Mouse (Mus musculus): Measurements from ENCODE around the gene Vti1a.

The Vti1a gene

DNA sequence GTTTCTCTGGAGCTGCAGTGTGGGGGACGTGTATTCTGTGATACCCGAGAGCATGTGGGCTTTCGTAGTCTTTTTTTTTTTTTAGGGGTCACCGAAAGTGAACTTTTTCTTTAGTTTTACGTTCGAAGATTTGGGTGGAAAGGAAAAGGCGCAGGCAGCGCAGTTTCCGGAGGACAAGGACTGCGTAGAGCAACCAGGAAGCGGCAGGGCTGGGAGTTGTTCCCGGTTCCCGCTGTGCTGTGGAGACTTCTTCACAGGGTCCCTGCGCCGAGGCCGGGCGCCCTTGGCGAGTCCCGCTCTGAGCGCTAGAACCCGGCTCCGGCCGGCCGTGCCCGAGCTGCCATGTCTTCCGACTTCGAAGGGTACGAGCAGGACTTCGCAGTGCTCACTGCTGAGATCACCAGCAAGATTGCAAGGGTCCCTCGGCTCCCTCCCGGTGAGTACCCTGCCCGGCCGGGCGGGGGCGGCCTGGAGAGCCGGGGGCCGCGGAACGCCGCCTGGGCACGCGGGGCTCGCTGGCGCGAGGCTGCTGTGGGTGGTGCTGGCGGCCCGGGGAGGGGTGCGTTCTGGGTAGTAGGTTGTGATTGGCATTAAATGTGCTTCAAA lies at the start of gene Vti1a:
Vti1a (plus strand) TSS at position 187 of the 606 bp plus-strand sequence.
- peak; percentile 94 for DNase-seq (ENCODE audit: low spot score)

DNA sequence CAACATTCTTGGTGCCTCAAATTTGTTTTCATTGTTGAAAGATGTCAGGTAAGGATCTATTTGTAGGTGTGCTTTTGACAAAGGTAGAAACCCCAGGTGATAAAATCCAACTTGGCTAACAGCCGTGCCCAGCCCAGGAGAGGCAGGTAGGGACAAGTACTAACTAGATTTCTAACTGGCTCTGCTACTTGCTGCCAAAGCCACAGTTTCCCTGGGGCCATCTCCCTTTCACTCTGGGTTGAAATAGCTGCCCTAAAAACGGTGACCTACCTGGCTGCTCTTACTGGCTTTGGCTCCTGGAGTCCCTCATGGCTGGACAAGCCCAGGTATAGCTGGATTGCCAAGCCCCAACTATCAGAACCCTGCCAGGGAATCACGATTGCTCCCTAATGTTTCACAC lies 49.3 kb upstream of the Vti1a start:
- no peak for DNase-seq (ENCODE audit: low spot score)

DNA sequence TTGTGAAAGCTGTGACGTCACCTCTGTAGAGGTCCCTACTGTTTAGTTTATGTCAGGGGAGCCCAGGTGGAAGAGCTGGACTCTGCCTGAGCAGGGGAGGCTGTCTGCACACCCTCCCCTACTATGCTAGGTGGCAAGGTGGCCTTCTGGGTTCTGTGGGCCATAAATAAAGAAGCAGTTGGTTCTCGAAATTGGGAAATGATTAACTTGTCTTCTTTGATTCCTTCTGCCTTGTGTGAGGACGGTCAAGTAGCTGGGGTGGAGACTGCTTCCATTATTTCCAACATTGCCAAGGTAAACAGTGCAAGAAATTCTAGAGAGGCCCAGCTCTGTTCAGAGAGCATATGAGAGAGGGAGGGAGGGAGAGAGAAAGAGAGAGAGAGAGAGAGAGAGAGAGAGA lies 47.9 kb upstream of the Vti1a start:
- peak; percentile 42 for DNase-seq (ENCODE audit: low spot score)

DNA sequence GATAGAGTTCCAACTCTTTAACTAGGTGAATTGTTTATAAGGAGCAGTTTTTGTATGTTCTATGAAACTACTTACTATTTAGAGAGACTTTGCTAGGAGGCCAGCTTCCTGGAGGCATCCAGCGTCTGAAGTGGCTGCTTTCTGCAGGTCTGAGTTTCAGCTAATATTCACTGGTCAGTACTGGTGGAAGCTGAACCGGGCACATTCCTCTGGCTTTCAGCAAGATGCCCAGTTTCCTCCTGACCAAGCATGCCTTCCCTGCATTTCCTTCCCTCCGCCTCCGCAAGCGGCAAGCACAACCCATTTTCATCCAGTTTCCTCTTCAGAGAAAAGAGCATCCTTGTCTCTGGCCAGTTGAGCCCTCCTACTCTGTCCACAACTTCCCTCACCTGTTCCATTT lies 47.0 kb upstream of the Vti1a start:
- no peak for DNase-seq (ENCODE audit: low spot score)

DNA sequence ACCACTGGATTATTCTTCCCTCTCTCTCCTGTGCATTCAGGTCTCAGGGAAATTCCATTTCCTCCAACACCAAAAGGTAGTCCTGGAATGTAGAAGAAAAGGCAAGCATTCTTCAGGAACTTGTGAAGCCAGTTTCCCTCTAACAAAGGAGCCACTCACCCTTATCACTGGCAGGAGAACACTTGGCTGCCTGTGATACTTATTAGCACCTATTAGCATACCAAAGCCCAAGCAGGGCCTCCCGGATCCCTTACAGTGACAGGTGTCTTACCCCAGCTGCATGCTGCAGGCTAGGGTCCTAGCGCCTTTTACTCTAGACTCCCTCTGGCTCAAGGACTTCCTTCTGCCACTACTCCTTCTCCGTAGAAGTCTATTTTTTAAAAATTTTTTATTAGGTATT lies 44.6 kb upstream of the Vti1a start:
- no peak for DNase-seq (ENCODE audit: low spot score)

DNA sequence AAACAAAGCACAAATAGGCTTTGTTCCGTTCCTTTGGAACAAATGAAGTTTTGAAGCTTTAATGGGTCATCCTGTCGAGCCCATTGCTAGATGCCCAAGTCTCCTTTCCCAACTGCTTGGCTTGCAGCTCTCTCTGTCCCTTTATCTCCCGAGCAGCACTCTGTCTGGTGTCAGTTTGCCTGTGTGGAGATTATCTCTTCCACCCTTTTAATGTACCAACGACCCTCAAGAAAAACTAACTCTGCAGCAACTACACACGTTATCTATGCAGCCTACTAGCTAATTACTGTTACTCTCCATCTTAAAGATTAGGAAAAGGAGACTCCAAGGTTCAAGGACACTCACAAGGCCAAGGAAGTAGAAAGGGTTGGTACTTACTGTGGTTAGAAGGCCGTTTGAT lies 42.8 kb upstream of the Vti1a start:
- no peak for DNase-seq (ENCODE audit: low spot score)

DNA sequence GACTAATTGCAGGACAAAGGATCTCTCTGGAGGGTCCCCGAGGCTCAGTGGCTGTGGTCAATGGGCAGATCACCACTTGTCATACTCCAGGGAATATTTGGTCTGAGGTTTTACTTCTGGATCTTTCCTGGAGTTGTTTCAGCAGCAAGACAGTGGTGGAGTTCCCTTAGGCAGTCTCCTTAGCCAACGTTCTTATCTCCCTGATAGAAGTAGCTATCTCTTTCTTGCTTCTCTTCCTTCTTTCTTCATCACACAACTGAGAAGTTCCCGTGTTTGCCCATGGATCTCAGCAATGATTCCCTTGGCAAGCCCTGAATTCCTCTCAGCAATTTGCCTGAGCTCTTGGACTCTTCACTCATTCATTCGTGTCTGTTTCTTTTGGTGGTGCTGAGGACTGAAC lies 40.0 kb upstream of the Vti1a start:
- no peak for DNase-seq (ENCODE audit: low spot score)

DNA sequence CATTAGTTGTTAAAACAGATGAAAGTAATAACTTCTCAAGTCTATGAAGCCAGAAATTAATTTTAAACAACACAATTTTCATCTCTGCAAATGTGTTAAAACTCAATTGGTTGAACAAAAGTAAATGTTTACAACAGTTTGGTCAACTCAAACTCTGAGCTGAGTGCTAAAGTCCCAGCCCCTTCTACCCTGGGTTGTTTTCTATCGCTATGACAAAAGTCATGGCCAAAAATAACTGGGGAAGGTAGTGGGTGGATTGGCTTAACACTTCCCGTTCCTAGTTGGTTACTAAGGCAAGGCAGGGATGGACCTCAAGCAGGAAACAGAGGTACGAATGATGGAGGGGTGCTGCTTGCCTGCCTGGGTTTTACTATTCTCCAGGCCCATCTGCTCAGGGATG lies 39.3 kb upstream of the Vti1a start:
- DNase-seq (ENCODE audit: low spot score) = no peak

DNA sequence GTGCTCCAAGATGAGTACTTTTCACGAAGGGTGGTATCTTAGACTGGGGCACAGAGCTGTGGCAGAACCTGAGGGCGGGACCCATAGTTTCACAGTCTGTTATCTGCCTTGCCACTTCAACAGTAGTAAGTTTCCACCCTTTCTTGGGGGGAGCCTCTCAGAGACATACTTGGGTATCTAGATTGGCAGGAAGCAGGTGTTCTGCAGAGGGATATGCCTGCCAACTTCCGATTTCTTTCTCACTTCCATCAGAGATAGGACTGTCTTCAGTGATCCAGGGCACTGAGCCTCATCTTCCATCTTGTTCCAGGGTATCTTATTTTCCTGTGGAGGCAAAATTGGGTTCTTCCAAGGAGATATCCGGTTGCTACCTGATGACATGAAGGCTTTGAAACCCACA lies 32.0 kb upstream of the Vti1a start:
- no peak for DNase-seq (ENCODE audit: low spot score)

DNA sequence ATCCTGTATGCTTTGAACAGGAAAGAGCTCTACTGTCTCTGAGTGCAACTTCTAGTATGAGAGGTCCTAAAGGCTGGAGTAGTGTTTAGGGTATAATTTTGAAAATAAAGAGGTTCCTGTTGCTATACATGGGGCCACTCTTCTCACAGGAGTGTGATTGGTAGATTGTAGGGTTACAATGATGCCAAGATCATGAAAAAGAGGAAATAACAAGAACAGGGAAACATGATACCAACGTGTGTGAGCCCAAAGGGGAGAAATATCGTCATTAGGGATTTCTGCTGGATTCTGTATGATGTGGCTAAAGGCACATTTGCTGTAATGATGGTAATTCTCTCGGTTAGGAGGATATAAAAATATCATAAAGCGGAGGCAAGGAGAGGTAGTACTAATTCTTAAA lies 30.1 kb upstream of the Vti1a start:
- DNase-seq (ENCODE audit: low spot score) = no peak

DNA sequence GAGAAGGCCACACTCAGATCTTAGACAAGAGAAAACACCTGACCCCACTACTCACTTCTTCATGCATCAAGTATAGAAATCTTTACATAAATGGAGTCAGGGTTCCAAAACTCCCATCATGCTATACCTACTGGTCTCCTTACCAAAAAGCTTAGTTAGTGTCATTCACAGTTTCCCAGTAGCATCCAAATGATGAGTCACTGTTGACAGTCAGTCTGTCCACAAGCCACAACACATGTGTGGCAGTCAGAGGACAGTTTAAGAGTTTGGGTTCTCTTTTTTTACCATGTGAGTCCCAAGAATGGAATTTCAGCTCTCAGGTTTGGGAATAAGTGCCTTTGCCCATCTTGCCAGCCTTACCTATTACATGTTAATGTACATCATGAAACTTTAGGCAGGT lies 27.1 kb upstream of the Vti1a start:
- DNase-seq (ENCODE audit: low spot score) = no peak

DNA sequence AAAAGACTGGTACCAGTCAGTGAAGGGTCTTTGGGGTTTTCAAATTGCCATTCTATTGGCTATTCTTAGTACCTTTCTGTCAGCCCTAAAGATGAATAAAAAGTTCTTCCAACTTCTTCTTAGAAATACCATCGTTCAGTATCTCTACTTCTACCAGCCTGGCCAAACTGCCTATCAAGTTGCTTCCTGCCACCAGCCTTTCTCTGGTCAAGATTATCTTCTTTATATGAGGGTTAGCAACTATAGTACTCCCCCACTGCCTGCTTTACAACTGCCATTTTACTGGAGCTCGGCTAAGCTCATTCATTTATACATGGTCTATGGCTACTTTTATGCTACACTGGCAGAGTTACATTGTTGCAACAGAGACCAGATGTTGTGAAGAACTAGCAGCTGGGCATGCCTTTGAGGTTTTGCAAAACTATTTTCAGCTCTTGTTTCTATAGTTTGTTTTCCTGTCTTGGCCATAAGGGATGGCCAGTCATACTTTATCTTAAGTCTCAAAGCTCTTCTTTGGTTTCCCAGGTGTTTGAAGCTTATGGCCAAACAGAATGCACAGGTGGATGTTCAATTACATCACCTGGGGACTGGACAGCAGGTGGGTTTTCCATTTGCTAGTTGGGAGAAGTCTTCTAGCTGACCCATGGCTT lies 25.3 kb upstream of the Vti1a start:
- no peak for DNase-seq (ENCODE audit: low spot score)

DNA sequence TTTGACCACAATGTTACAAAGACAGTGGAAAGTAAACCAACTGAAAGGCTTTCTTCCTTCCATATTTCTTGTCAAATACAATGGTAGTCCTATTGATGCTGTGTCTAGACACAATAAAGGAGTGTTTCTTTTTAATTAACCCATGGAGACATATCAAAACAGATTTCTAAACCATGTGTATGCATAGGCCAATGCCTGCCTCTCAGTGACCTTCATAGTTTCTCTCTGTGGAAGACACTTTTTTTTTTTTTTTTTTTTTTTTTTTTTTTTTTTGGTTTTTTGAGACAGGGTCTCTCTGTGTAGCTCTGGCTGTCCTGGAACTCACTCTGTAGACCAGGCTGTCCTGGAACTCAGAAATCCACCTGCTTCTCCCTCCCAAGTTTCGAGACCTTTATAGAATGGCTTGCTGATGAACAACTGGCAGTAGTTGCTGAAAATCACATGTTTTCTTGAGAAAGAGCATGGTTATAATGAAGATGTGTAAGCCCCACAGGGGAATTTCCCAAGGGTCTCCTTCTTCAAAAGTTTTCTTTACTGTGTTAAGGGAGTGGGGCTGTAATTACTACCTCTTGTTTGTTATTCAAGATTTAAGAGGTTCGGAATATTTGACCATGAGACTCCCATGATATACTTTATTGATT lies 23.8 kb upstream of the Vti1a start:
- peak; percentile 14 for DNase-seq (ENCODE audit: low spot score)

DNA sequence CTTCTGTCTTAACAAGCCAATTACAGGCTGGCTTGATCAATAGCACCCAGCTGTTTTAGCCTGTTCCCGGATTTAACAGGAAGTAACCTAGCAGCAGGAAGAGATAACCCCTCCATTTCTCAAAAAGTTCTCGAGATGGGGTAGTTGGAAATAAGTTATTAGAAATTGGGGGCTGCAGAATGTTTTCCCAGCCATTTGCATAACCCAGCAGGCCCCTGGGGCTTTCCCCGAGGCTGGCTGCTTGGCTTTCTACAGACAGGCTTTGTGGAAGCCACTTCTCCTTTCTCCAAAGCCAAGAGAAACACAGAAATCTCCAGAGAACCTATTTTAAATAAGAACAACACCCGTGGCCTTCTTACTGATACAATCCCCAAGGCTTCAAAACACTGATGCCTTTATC lies 22.9 kb upstream of the Vti1a start:
- DNase-seq (ENCODE audit: low spot score) = peak; percentile 14

DNA sequence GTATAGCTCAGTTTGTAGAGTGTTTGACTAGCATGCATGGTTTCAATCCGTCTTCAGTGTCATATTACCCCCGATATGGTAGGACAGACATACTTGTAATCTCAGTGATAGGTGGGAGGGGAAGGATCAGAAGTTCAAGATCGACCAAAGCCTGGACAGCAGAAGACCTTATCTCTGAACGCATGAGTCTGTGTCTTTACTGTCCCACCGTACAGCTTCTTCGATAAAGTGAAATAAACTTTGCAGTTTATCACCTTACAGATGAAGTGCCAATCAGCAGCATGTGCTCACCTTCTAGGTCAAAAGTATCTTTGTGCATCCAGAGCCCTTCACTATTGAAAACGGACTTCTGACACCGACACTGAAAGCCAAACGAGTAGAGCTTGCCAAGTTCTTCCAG lies 21.0 kb upstream of the Vti1a start:
- DNase-seq (ENCODE audit: low spot score) = no peak

DNA sequence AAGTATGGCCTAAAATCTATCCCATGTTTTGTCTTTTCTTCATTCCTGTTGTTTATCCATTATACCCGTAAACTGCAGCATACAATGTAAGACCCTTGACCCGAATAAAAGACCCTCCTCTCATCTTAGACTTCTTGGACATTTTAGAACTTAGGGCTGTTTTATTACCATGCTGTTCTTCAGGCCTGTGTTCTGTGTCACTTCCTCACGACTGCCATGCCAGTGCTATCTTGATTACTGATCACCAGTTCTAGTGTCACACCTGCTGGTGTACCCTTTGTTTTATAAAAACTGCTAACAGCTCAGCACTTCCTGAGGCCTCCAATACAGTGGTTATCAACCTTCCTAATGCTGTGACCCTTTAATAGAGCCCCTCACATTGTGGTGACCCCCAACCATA lies 20.5 kb upstream of the Vti1a start:
- no peak for DNase-seq (ENCODE audit: low spot score)

DNA sequence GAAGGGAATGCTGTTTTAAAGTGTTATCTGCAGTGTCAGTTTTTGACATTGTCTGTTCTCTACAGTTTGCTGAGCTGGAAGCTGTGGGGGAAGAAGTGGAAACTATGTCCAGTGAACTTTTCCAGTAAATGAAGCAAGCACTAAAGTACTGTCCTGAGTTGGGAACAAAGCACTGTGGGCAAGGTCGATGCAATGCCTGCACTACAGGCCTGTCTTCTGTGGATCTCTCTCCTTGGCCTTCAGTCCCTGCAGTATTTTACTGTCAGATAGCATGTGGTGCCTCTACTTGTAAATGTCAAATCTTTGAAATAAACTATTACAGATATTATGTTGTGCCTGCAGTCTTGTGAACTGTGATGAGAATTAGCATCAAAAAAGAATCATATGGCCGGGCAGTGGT lies 19.8 kb upstream of the Vti1a start:
- no peak for DNase-seq (ENCODE audit: low spot score)

DNA sequence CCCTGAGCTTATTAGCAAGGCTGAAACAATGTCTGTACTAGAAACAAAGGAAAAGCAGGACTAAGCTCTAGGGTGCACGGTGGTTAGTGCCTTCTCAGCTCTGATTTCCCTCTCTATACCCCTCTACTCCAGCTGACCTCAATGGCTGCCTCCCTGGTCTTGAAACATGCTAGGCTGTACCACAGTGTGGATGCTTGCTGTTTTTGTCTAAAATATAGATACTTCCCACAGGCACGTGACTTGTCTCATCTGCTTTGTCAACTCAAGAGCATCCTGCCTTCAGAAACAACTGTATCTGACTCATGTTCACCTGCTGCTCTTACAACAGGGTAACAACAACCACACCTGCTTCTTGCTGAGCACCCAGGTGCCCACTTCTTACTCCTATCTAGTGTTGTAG lies 18.6 kb upstream of the Vti1a start:
- no peak for DNase-seq (ENCODE audit: low spot score)

DNA sequence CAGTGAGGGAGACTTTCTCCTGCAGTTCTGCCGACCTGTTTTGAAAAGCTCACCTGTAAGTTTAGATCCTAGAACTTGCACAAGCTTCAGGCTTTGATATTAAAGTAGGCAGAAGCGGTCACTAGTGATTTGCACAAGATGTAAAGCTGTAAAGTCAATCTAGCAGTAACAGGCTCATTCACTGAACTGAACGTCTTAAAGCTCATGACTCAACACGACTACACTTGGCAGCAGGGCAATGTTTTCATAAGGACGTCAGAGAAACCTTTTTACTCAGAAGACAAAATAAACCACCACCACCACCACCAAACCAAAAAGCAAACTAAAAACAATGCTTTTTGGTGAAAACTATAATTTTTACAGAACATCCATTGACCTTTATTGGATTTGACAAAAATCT lies 18.1 kb upstream of the Vti1a start:
- DNase-seq (ENCODE audit: low spot score) = peak; percentile 76

DNA sequence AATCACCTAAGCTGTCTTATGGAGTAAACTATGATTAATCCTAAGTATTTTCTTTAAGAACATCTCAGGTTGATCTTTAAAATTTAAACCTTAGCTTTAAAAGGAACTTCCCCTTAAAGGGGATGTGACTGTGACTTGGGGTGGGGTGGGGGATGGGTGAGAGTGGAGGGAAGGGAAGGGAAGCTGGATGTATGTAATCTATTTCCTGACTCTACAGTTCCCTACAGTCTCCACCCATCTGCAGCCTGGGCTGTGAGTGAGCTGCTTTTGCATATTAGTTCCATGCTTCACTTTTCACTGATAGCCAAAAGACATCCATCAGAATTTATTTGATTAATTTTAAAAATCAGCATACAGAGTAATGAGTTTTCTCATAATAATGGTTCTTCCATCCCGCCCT lies 16.7 kb upstream of the Vti1a start:
- DNase-seq (ENCODE audit: low spot score) = no peak

DNA sequence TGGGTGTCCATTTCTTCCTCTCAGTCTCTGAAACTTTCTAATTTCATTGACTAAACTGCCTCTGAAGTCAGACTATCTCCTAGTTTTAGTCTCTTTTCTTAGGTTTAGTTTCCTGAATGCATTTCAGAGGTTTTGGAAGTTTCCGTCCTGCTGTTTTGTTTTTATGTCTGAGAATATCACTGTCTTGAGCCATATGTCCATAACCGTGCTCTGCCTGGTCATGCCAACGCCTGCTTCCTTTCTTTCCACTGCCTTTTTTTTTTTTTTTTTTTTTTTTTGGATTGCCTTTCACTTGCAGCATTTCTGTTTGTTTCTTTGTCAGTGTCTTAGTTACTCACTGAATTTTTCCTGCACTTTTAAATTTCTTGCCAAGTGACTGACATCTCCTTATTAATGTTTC lies 15.6 kb upstream of the Vti1a start:
- no peak for DNase-seq (ENCODE audit: low spot score)

DNA sequence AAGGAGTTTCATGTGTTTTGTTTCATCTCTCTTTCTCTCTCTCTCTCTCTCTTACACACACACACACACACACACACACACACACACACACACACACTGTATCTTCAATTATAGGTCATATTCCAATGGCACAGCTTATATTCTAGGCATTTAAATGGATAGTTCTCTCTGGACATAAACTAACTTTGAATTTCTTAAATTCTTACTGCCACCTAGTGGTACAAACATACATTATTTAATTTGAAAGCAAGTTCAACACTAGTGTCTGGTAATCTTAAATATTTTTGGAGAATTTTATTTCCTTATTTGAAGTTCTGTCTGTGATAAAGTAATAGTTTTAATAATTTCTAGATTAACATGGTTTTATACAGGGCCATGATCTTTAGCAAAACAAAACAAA lies 11.1 kb upstream of the Vti1a start:
- DNase-seq (ENCODE audit: low spot score) = peak; percentile 34

DNA sequence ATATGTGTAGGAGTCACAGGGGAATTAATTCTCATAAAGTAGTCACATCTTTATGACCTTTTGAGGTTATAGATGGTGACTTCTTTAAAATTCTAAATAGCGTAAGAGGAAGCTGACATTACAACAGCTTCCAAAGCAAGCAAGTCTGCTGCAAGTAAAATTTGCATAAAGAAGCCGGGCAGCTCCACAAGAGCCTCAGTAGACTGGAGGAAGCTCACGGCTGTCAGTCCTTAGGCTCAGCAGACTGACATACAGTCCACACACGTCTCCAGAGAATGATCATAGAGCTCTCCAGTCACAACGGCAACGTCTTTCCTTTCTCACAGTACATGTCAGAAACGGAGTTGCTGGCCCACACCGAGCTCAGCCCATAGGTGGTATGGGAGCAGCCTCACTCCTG lies 4.2 kb upstream of the Vti1a start:
- DNase-seq (ENCODE audit: low spot score) = no peak

DNA sequence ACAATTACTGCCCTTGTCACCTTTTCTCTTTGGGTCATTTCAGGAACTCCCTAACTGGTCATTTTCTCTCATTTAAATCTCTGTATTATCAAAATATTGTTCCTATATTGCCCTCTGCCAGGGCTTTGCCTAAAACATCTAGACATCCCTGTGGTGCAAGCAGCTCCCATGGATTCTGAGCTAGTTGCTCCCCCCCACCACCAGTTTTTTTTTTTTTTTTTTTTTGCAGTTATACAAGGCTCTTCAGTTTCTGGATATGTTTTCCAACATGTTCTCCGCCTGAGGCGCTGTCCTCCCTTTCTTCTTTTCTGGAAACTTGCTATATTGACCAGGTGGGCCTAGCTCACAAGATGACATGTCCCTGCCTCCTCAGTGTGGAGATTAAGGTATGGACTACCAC lies 2.4 kb upstream of the Vti1a start:
- no peak for DNase-seq (ENCODE audit: low spot score)
